Mouse (Mus musculus) bone marrow, adult 2 months (tissue): Measurements from ENCODE around the gene Rom1. TPM values are rescaled to one million over a fixed set of nuclear protein-coding genes. Genes with fewer than 3 reads are reported as not detected.
A peak's percentile ranks its signal among the peaks of the same experiment; 100 is the strongest.

Experiments
- H3K27ac ChIP-seq: fragments of 200-500 bp; 2 replicates; pipeline ENCODE4 v1.5.1; 2012; ENCODE audit warnings: low read depth, mild to moderate bottlenecking, control low read depth, inconsistent platforms, low read length; ENCODE audit not compliant: control insufficient read depth, poor library complexity, insufficient read depth
- H3K4me1 ChIP-seq: fragments of 200-500 bp; 2 replicates; pipeline ENCODE4 v1.6.1; 2011; ENCODE audit warnings: low read length; ENCODE audit not compliant: control insufficient read depth, insufficient read depth
- H3K4me3 ChIP-seq: fragments of 200-500 bp; replicated peaks from 2 replicates; pipeline ENCODE3; 2011; ENCODE audit warnings: mild to moderate bottlenecking, low read depth, low read length, control low read depth; ENCODE audit not compliant: control insufficient read depth
- CTCF ChIP-seq: fragments of 200-500 bp; IDR thresholded peaks from 2 replicates; pipeline ENCODE4 v1.5.1; 2011; ENCODE audit warnings: low read length, control low read depth; ENCODE audit not compliant: control insufficient read depth, insufficient read depth
- POLR2A ChIP-seq: fragments of 200-500 bp; IDR thresholded peaks from 2 replicates; pipeline ENCODE4 v1.6.1; 2011; ENCODE audit warnings: low read depth, mild to moderate bottlenecking, control low read depth, low read length, borderline replicate concordance; ENCODE audit not compliant: control insufficient read depth
- WGBS: fragments of 180-500 bp; shearing (Covaris S2); methylation state at CpG from one replicate; pipeline ENCODE4 v1.1.7; 2018; 5-methylcytosine and 5-hydroxymethylcytosine counted together
- polyA plus RNA-seq: library from polyadenylated mRNA; stranded (reverse); fragments of >200 nt; gene quantifications from 2 replicates; pipeline ENCODE4 v1.2.4, GENCODE M21; 2011; ENCODE audit warnings: low replicate concordance; ENCODE audit not compliant: missing spikeins, insufficient read depth, insufficient read length

The Rom1 gene
- polyA plus RNA-seq, 1 experiment, result 9.7 TPM

DNA sequence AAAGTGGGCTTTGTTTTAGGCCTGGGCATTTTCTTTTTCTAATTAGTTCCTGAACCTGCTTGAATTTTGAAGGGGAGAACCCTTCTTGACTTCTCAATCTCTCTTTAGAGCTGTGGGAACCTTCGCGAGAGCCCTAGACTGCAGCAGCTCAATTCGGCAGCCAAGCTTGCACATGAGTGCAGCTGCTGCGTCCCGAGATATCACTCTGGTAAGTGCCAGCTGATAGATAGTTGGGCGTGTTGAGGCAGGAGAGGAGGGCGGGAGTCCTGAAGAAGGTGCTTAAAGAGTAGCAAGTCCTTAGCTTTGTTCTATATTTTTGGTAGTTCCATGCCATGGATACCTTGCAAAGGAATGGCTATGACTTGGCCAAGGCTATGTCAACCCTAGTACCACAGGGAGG, 17.8 kb upstream of the Rom1 start:
- 67% methylated on average over 7 of the region's 7 CpGs for WGBS
- Histone ChIP-seq H3K27ac (no peak overlapping the region), H3K4me3 (no peak overlapping the region), H3K4me1 (peaks cover 1% of the 10 kb centered on the region; the same call in 1 of the 2 replicates)
- TF ChIP-seq POLR2A (no peak), CTCF (no peak)

DNA sequence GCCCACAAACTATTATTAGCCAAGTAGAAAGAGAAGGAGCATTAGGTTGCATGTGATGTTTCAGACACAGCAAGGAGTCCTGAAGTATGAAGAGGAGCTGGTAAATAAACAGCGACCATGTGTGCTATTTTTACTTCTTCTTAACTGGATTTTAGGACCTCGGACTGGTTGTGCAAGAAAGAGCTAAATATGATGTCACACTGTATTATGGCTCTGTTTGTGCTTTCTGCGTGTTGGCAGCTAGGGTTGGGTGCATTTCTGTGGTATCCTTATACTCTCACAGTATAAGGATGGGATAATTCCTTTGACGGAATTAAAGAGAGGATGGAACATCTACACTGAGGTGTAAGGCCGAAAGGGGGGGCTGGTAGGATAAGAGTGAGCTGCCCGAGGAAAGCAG, 16.1 kb upstream of the Rom1 start:
- H3K27ac ChIP-seq, result no peak overlapping the region
- TF ChIP-seq CTCF (no peak), POLR2A (no peak)
- H3K4me1 ChIP-seq, result peaks cover 5% of the 10 kb centered on the region; the same call in 1 of the 2 replicates
- H3K4me3 ChIP-seq, result no peak overlapping the region
- WGBS, result 51% methylated on average over 6 of the region's 6 CpGs

- Histone ChIP-seq H3K4me3 (no peak overlapping the region), H3K27ac (no peak overlapping the region; the same call in 1 of the 2 replicates), H3K4me1 (peaks cover 5% of the 10 kb centered on the region; the same call in 1 of the 2 replicates)
- 5% methylated on average over 5 of the region's 5 CpGs for WGBS
- TF ChIP-seq POLR2A, result no peak
- TF ChIP-seq CTCF, result no peak
Observed at GRCm38 (mm10) chr19:8944750-8945149, 15.6 kb upstream of the Rom1 start.

DNA sequence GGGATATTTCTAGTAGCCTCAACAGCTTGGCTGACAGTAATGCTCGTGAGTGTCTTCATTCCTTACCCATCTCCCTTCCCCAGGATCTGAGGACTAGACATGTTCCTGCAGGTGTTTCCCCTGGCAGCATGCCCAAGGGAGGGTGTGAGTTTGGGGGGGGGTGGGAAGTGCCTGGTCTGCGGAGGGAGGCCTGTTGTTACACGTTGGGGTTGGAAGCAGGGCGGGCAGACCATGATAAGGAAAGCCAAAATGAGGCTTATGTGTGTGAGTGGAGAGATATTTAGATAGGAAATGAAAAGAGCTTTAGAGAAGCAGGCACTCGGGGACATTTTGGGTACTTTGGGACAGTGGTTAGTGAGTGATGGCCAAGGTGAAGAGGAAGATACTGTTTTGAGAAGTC, 14.9 kb upstream of the Rom1 start:
- TF ChIP-seq CTCF, result no peak
- no peak for TF ChIP-seq POLR2A
- Histone ChIP-seq H3K27ac (peak overlapping the region; percentile 22), H3K4me3 (peak overlapping the region; percentile 33), H3K4me1 (peaks cover 5% of the 10 kb centered on the region; the same call in 1 of the 2 replicates)
- WGBS, result 3% methylated on average over 5 of the region's 5 CpGs

DNA sequence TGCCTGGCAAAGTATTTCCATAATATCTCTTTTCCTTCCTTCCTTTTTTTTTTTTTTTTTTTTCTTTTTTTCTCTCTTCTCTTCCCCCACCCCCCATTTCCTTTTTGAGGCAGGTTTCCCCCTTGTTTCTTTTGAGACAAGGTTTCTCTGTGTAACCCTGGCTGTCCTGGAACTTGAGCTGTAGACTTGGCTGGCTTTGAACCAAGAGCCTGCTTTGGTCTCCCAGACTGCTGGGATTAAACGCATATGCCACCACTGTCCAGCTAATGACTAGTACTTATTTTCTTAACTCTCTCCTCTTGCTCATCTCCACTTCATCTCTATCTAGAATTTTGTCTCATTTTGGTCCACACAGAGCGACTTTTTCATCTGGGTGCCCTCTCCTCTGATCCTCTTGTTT, 13.9 kb upstream of the Rom1 start:
- TF ChIP-seq POLR2A, result no peak
- TF ChIP-seq CTCF, result no peak
- H3K27ac ChIP-seq, result no peak overlapping the region
- H3K4me1 ChIP-seq, result peaks cover 5% of the 10 kb centered on the region; the same call in 1 of the 2 replicates
- 28% methylated on average over 2 of the region's 2 CpGs for WGBS
- H3K4me3 ChIP-seq, result peak overlapping the region; percentile 72

DNA sequence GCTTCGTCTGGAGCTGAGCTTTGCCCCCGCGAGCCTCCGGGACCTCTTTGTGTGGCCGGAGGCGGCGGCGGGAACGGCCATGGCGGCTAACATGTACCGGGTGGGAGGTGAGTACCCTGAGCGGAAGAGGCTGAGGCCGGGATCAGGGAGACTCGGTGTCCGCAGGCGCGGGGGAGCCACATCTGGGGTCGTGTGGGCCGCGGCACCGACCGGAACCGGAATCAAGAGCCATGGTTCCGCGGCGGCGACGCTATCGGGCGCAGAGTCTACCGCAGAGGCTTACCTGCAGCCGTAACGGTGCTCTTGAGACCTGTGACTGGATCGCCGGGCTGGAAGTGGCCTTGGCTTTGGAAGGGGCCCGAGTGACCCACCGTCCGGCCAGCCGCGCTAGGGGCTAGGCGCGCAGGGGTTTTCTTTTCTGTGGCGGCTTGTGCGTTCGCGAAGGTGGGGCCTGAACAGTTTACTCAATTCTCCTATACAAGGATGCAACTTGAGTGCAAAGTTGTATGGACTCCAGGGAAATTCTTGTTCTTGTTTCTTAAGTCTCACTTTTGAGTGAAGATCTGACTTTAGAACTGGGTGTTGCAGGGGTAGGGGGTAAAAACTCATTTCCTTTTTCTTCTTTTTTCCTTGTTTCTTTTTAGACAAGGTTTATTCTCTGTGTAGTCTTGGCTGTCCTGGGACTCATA, 13.3 kb upstream of the Rom1 start:
- under 1% methylated on average over 46 of the region's 46 CpGs for WGBS
- no peak for TF ChIP-seq CTCF
- no peak for TF ChIP-seq POLR2A
- Histone ChIP-seq H3K4me3 (peak overlapping the region; percentile 81), H3K4me1 (peaks cover 5% of the 10 kb centered on the region; the same call in 1 of the 2 replicates), H3K27ac (peak overlapping the region; percentile 96)

- peak within 1 kb of the TSS; percentile 81 for H3K4me3 ChIP-seq
- H3K4me1 ChIP-seq, result peaks cover 5% of the 10 kb centered on the region; the same call in 1 of the 2 replicates
- no peak for TF ChIP-seq CTCF
- peak; percentile 96 for TF ChIP-seq POLR2A
- H3K27ac ChIP-seq, result peak within 1 kb of the TSS; percentile 96
- WGBS, result under 1% methylated on average over 64 of the region's 64 CpGs
Observed at GRCm38 (mm10) chr19:8941515-8942217, 12.5 kb upstream of the Rom1 start, which contains the start of gene Mta2. TSS of gene Mta2 (plus strand) at chr19:8941875.

DNA sequence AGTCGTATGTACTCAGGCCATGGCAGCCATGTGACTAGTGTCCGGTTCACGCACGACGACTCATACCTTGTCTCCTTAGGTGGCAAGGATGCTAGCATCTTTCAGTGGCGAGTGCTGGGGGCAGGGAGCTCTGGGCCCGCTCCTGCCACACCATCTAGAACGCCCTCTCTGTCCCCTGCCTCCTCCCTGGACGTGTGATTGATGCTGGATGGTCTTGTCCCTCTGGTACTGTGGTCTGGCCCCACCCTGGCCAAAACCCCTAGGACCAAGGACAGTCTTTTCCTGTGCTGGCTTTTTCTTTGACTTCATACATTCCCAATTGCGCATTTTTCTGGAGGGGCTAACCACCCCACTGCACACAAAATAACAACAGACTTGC, 12.0 kb upstream of the Rom1 start:
- WGBS, result 53% methylated on average over 10 of the region's 10 CpGs
- Histone ChIP-seq H3K27ac (peak overlapping the region; percentile 46), H3K4me3 (peak overlapping the region; percentile 21), H3K4me1 (peaks cover 5% of the 10 kb centered on the region; the same call in 1 of the 2 replicates)
- TF ChIP-seq POLR2A (no peak), CTCF (no peak)
